Mouse (Mus musculus) Muller cell, postnatal 12 days (primary cell): Measurements from ENCODE around the gene Dnajc11.

ENCODE experiments used
- DNase-seq: peaks from one replicate; pipeline ENCODE4 v3.0.0-alpha.2; 2015; ENCODE audit errors: inconsistent ontology term

The Dnajc11 gene

GRCm38 (mm10) chr4:151985886-151986285 is 52.4 kb downstream of the Dnajc11 start:
- no peak for DNase-seq

DNA sequence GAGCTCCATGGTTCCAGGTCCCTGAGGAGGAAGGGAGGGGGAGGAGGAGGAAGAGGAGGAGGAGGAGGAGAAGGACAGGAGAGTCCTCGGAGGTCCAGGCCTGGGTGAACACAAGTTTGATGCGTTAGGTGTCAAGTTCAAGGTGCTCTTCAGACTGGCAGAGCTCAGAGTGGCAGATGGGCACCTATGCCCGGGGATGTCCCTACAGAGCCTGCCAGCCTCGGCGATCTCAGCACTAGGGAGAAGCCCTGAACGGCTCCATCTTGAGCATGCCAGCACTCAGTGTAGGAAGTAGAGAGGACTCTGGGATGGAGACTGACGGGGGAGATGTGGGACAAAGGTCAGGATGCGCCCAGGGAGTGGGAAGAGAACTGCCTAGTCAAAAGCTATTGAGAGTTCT is 53.2 kb downstream of the Dnajc11 start:
- no peak for DNase-seq

GRCm38 (mm10) chr4:151988014-151988341 is 54.5 kb downstream of the Dnajc11 start:
- DNase-seq, result no peak

DNA sequence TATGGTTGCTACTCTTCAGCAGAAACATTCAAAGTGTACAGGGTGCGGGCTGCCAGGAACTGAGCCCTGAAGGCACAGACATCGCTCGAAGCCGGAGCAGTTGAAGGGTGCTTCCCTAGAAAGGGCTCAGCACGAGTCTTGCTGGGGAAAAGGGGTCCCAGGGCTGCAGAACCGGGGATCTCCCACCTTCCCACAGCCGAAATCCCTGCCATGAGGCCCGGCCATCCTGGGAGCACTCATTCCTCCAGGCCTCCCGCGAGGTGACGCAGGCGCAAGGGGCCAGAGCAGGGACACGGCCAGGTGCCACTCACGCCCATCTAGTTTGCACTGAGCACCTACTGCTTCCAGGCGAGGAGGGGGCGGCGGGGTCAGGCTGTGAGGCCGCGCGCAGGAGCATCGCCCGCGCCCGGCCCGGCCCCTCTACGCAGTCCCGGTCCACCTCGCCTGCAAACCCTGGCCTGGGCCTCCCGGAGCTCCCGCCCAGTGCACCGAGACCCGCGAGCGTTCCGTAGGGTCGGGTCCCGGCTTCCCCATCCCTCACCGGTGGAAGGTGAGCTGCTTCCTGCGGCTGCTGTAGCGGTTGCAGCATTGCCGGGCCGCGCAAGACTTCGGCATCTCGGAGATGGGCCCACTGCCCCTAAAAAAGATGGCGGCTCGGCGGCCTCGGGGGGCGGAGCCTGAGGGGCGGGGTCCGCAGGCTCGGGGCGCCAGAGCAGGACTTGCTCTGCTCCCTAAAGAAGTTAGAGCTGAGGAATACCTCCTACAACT is 55.0 kb downstream of the Dnajc11 start, which contains the start of gene Thap3:
Gene Thap3, minus strand, starts transcription at position 656 of the 768 bp plus-strand sequence.
- peak; percentile 76 for DNase-seq

DNA sequence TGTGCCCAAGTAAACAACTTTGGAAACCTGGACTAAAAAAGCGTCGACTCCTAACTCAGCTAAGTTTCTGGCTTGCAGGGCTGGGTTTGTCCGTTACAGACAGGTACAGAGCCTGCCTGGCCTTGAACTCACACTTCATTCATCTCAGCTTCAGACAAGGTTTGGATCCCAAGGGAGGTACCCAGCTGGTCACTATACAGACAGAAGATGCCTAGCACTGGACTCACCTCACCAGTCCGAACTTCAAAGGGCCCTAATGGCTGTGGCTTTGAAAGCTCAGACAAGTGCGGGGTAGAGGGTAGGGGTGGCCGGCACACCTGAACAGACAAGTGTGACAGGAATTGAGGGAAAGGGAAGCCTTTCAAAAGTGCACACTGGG is 55.6 kb downstream of the Dnajc11 start:
- DNase-seq, result no peak

DNA sequence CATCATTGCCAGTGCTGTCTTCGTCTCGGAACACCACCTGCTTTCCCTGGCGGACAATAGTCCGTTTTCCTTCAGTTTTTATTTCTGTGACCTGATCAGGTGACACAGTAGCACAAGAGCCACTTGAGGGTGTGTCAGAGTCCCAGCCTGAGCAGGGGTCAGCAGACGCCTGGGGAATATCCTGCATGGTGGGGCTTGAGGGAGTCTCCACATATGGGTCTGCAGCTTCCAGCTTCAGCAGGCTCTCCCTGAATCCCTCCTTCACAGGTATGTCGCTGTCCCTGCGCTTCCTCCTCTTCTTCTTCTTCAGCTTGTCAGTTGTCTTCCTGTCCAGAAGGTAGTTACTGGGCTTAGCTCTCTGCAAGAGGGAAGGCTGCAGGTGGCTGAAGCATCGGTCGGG is 58.6 kb downstream of the Dnajc11 start:
- DNase-seq, result no peak

GRCm38 (mm10) chr4:151993035-151993434 is 59.5 kb downstream of the Dnajc11 start:
- DNase-seq, result no peak

- DNase-seq, result peak; percentile 52
Measured at GRCm38 (mm10) chr4:151994228-151995171, 61.0 kb downstream of the Dnajc11 start.

GRCm38 (mm10) chr4:151995371-151996172 is 62.1 kb downstream of the Dnajc11 start:
- no peak for DNase-seq

GRCm38 (mm10) chr4:151996173-151996950 is 62.9 kb downstream of the Dnajc11 start, which contains the start of gene Phf13:
Phf13 (minus strand) TSS chr4:151996258.
- DNase-seq, result peak; percentile 99

DNA sequence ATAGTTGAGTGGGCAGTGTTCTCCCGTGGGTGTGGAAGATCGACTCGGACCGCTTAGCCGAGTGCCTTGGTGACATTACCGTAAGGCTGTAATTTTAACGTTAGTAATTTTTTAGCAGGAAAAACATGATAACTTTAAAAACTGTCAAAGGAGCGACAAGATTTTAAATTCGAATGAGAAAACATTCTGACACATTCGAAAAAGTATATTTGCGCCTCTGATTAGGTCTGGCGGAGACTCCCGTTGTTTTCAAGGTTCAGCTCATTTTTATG is 63.4 kb downstream of the Dnajc11 start:
- DNase-seq, result no peak

DNA sequence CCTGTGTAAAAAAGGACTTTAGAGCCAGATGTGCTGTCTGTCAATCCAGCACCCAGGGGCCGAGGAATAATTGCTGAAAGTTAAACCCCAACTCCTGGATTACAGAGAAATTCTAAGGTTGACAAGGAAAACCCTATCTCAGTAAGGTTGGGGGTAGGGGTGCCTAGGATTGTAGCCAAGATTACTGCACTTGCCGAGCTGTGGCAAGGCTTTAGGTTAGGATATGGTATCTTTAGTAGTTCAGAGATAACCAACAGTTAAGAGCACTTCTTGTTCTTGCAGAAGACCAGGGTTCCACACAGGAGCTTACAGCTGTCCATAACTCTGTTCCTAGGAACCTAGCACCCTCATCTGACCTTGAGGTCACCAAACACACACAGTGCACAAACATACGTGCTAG is 64.2 kb downstream of the Dnajc11 start:
- DNase-seq, result no peak

- DNase-seq, result no peak
Measured at GRCm38 (mm10) chr4:151999481-151999880, 66.0 kb downstream of the Dnajc11 start.

GRCm38 (mm10) chr4:152000906-152001305 is 67.4 kb downstream of the Dnajc11 start:
- DNase-seq, result no peak

DNA sequence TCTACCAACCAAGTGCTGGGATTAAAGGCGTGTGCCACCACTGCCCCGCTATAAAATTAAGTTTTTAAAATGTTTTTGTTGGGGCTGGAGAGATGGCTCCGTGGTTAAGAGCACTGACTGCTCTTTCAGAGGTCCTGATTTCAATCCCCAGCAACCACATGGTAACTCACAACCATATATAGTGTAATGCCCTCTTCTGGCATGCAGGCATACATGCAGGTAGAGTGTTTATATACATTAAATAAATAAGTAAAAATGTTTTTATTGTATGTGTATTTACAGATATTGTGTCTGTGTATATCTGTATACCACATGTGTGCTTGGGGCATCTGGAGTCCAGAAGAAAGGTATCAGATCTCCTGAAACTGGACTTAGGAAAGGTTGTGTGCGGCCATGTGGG is 67.8 kb downstream of the Dnajc11 start:
- no peak for DNase-seq

GRCm38 (mm10) chr4:152002063-152002462 is 68.6 kb downstream of the Dnajc11 start:
- no peak for DNase-seq

GRCm38 (mm10) chr4:152006137-152006536 is 72.6 kb downstream of the Dnajc11 start:
- no peak for DNase-seq

DNA sequence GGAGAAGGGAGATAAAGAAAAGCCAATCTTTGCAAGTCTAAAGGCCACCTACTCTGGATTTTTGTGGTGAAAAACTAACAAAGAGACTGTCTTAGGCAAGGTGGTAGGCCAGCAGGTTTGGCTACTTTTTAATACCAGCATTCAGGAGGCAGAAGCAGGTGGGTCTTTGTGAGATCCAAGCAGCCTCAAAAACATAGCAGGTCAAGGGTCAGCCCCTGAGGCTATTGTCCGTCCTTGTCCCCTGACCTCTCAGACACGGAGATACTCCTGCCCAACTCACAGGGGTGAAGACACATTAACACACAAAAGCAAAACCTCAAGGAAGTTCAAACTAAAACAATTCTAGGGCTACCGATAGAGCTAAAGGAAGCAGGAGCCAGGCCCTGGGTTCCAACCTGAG is 73.3 kb downstream of the Dnajc11 start:
- no peak for DNase-seq

GRCm38 (mm10) chr4:152007481-152008147 is 74.1 kb downstream of the Dnajc11 start:
- DNase-seq, result peak; percentile 59

GRCm38 (mm10) chr4:152008148-152008500 is 74.6 kb downstream of the Dnajc11 start:
- no peak for DNase-seq

DNA sequence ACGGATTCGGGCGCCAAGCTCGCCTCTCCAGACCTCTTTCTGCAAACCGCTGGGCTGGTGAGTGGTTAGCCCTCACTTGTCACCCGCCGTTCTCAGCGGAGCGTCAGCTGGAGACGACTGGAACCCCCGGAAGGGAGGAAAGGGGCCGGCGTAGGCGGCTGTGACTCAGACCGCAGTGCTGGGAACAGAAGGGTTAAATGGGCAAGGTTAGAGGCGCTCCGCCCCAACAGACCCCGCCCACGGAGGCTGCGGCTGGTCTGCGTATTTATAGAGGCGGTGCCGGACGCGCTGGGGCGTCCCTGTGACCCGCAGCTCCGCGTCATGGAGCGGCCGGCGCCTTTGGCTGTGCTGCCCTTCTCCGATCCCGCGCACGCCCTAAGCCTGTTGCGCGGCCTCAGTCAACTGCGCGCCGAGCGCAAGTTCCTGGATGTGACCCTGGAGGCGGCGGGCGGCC is 75.2 kb downstream of the Dnajc11 start, which contains the start of gene Klhl21:
Gene Klhl21, plus strand, starts transcription at position 182 of the 454 bp plus-strand sequence.
- peak; percentile 98 for DNase-seq
